Mouse (Mus musculus): ENCODE data around the gene Cpeb4. TPM values are rescaled to one million over a fixed set of nuclear protein-coding genes. Genes with fewer than 3 reads are reported as not detected.
"Not testable (repeated sequence)": the region's sequence is repeated elsewhere in the genome, so short reads cannot be mapped to it uniquely, and the experiment has no call there.

Gene Cpeb4
- polyA plus RNA-seq, 1 experiment from 2014 or later = 34.5 TPM

DNA sequence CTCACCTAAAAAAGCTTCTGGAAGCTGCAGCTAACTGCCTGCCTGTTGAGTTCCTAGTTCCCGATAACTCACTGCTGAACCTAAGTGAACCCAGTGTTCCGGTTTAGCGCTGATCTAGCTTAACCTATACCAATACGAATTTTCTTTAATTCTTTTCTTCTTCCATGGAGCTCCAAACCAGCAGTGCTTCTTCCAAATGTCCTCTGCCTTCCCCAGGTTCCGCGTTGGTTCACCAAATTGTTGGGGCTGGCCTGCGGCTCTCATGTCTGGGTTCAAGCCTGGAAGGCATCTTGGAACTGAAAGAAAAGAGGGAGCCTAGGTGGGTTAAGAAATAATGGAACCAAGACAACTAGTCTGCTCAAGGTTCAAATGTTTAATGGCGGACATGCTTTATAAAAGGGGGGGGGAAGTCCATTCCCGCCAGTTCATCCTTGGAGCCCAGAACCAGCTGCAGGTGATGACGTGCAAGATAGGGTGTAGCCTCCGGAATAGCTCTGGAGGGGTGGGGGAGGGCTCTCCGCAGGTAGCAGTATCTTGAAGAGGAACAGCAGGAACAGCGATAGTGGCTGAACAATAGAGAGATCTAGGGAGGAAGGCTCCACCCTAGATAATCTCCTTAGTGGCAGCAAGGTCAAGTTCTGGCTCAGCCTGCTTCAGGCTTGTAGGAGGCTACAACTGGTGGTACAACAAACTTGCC is 110.4 kb downstream of the Cpeb4 start:
- not testable (repeated sequence) for H3K27ac ChIP-seq (replicated peaks; ENCODE audit: low read depth, low read length); H3K4me1 ChIP-seq (ENCODE audit: control insufficient read depth, insufficient read depth, low read length); DNase-seq; H3K9ac ChIP-seq (replicated peaks; ENCODE audit: low read length); ATAC-seq (ENCODE audit: low FRiP score, low TSS enrichment); H3K4me2 ChIP-seq (ENCODE audit: low read length); H3K9me3 ChIP-seq (ENCODE audit: control insufficient read depth, low read length); H3K36me3 ChIP-seq (ENCODE audit: control insufficient read depth, insufficient read depth, low read length); H3K4me3 ChIP-seq (replicated peaks; ENCODE audit: low read depth, low read length); H3K27me3 ChIP-seq (ENCODE audit: control insufficient read depth, insufficient read depth, low read length)
- 84% methylated on average over 13 of the region's 13 CpGs for WGBS

DNA sequence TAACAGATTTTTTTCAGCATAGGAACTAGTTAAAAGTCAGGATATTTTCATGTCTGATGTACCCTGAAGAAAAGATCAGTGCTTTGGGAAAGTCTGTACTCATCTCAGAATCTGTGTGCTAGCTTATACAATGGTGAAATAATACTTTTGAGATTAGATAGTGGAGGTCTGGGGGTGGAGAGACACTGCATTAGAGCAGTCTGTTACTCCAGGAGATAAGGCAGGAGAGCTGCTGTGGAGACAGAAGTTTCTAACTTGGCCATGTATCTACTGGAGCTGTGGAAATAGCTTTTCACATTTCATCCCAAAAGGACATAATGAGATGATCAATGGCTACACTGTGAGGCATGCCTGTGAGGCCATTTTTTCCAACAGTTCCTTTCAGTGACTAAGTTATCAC is 111.2 kb downstream of the Cpeb4 start:
- Histone ChIP-seq H3K4me3 (replicated peaks; ENCODE audit: low read depth, low read length) (no peak overlapping the region), H3K27ac (replicated peaks; ENCODE audit: low read depth, low read length) (no peak overlapping the region), H3K4me1 (ENCODE audit: control insufficient read depth, insufficient read depth, low read length) (no peaks in the 10 kb centered on the region), H3K9ac (replicated peaks; ENCODE audit: low read length) (no peak overlapping the region), H3K27me3 (ENCODE audit: control insufficient read depth, insufficient read depth, low read length) (no peaks in the 10 kb centered on the region), H3K36me3 (ENCODE audit: control insufficient read depth, insufficient read depth, low read length) (no peaks in the 10 kb centered on the region), H3K9me3 (ENCODE audit: control insufficient read depth, low read length) (no peaks in the 10 kb centered on the region; the same call in 1 of the 2 replicates), H3K4me2 (ENCODE audit: low read length) (no peak overlapping the region)
- ATAC-seq (ENCODE audit: low FRiP score, low TSS enrichment) (no peak), DNase-seq (no peak)

DNA sequence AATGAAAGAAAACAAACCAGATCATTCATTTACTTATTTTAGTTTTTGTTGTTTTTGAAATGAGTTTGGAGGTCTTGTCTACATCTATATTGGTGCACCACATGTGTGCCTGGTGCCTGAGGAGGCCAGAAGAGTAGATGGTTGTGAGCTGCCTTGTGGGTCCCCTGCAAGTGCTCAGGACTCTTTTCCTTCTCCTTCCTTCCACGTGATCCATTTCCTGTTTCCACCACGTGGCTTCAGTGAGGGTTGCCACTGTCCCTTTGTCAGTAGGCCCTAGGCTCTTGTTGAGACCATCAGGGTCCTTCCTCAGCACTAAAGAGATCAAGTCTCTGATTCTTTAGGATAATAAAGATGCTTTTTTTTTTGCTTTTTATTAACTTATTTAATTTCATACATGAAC is 112.8 kb downstream of the Cpeb4 start:
- ATAC-seq (ENCODE audit: low FRiP score, low TSS enrichment) (no peak), DNase-seq (no peak)
- Histone ChIP-seq H3K4me2 (ENCODE audit: low read length) (no peak overlapping the region), H3K9me3 (ENCODE audit: control insufficient read depth, low read length) (no peaks in the 10 kb centered on the region; the same call in 1 of the 2 replicates), H3K9ac (replicated peaks; ENCODE audit: low read length) (no peak overlapping the region), H3K36me3 (ENCODE audit: control insufficient read depth, insufficient read depth, low read length) (no peaks in the 10 kb centered on the region), H3K4me1 (ENCODE audit: control insufficient read depth, insufficient read depth, low read length) (no peaks in the 10 kb centered on the region), H3K27ac (replicated peaks; ENCODE audit: low read depth, low read length) (no peak overlapping the region), H3K27me3 (ENCODE audit: control insufficient read depth, insufficient read depth, low read length) (no peaks in the 10 kb centered on the region), H3K4me3 (replicated peaks; ENCODE audit: low read depth, low read length) (no peak overlapping the region)
- 77% methylated on average over 2 of the region's 2 CpGs for whole genome bisulfite sequencing

Other genes with a start within 250 kb of the Cpeb4 start
- 164 and 168 TPM in 2 replicates for gene Bod1, start 200.3 kb upstream of the Cpeb4 start, polyA plus RNA-seq (2014; fragmentation: Nextera tagmentation; extraction: Ambion mirVana)
- gene 4930524B15Rik, start 93.4 kb downstream of the Cpeb4 start, polyA plus RNA-seq (2014; fragmentation: Nextera tagmentation; extraction: Ambion mirVana) = 0.22 and 0.28 TPM in 2 replicates
- 209 and 548 TPM in 2 replicates for gene Nsg2, start 128.3 kb downstream of the Cpeb4 start, polyA plus RNA-seq (2014; fragmentation: Nextera tagmentation; extraction: Ambion mirVana)